Comparison of ENCODE assay signal across 14 mouse cellular contexts in the genomic region with DNA sequence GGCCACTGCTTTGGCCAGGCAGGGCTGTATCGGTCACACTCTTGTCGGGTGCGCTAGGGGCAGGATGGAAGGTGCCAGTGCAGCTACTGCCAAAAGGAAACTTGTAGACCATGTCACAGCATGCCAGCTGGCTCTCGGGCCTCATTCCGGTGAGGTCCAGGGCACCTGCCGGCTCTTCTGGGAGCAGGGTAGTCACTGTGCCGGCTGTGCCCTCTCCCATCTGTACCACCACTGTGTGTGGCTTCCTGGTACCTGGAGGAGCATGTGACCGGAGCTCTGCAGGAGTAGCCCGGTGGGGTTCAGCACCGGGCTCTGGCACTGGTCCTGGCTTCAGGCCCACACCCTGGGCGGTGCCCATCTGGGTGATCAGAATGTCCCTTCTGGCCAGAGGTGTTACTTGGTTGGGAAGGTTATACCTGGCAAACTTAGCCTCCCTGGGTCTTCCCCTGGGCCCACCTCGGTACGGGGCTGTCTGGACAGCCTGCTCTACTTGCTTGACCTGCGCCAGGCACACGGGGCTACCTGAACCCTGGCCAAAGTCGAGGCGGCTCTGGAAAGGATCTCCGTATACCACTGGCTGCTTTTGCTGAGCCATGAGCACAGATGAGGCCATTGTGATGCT. TPM values are rescaled to one million over a fixed set of nuclear protein-coding genes. Genes with fewer than 3 reads are reported as not detected.
A peak's percentile ranks its signal among the peaks of the same experiment; 100 is the strongest.
DNase-seq lines count a peak whose midpoint lies in the region.
"Had no signal": no experiment of that assay in that cellular context is flagged by ENCODE, and none has a peak within 500 bp of the region (broad histone marks: within the 10 kb centered on the region; RNA-seq: fewer than 3 reads in every experiment).

No protein-coding gene starts in this region.

- peak; percentile 96 for DNase-seq in heart, adult 11 months
- DNase-seq in heart, postnatal 4 days, result no peak
- DNase-seq in brain, adult 2 months (ENCODE audit: low read depth, low spot score), result peak; percentile 87
- DNase-seq in cerebellum, adult 9-11 months, result peak; percentile 88
- DNase-seq in gastrocnemius, postnatal 25 days, result peak; percentile 76
- no peak for DNase-seq in thymus, postnatal 14 days
- DNase-seq in lung, postnatal 36 days, result no peak
- DNase-seq: B cell, adult 2 months; kidney, adult 9 months; lung, postnatal 14 days; thymus, postnatal 25 days had no signal

RNA-seq across cellular contexts. Expression of a gene that starts 18.4 kb away (rescaled TPM):
- 10 to 100 TPM; 42.2 to 45.1 TPM for total RNA-seq in heart, postnatal 4 days (2021)
- 10 to 100 TPM; 32.9 to 34.4 TPM for total RNA-seq in gastrocnemius, postnatal 25 days (2021)

RNA-seq across cellular contexts. Expression of a gene that starts 29.7 kb away (rescaled TPM):
- 10 to 100 TPM; 62.6 to 63.4 TPM for total RNA-seq in heart, postnatal 4 days (2021)
- 100 to 1,000 TPM; 163 to 169 TPM for total RNA-seq in gastrocnemius, postnatal 25 days (2021)

RNA-seq across cellular contexts. Expression of a gene that starts 32.6 kb away (rescaled TPM):
- total RNA-seq in heart, postnatal 4 days (2021), result not detected
- total RNA-seq in gastrocnemius, postnatal 25 days (2021), result not detected
- total RNA-seq: common myeloid progenitor, adult 5-6 weeks; hindbrain, postnatal 0 days; left cerebral cortex, adult 18-20 months had no signal

RNA-seq across cellular contexts. Expression of a gene that starts 59.9 kb away (rescaled TPM):
- total RNA-seq in heart, postnatal 4 days (2021), result 1 to 10 TPM; 2.3 to 2.6 TPM
- 1 to 10 TPM; 1.9 to 2.4 TPM for total RNA-seq in gastrocnemius, postnatal 25 days (2021)

Comparison
In these comparisons a context has a peak if more than half of its experiments do, and no peak if none do; other contexts are left out.
1. DNase-seq: peak in heart, adult 11 months (single experiment), brain, adult 2 months (single experiment), cerebellum, adult 9-11 months (single experiment) and gastrocnemius, postnatal 25 days (single experiment); none in heart, postnatal 4 days (single experiment), thymus, postnatal 14 days (single experiment) and lung, postnatal 36 days (single experiment).